Mouse (Mus musculus) kidney, postnatal 4 days (tissue): ENCODE results near the gene Gen1.
A peak's percentile ranks its signal among the peaks of the same experiment; 100 is the strongest.

ENCODE experiments used
- DNase-seq, 2 experiments: peaks; one replicate each; pipeline ENCODE4 v3.0.0; 2021; ENCODE audit warnings: mixed read lengths in 2 of 2

Gene Gen1

GRCm38 (mm10) chr12:11265382-11266281, at the start of gene Gen1, which contains the start of gene Smc6:
Gene Gen1, minus strand, starts transcription at chr12:11265801.
Gene Smc6, plus strand, starts transcription at chr12:11265886.
- DNase-seq, result peak; percentile 97 to 98

GRCm38 (mm10) chr12:11313840-11314239, 48.2 kb upstream of the Gen1 start:
- DNase-seq, result no peak

- no peak for DNase-seq
Observed at GRCm38 (mm10) chr12:11311106-11311505, 45.5 kb upstream of the Gen1 start.

GRCm38 (mm10) chr12:11306753-11307645, 41.4 kb upstream of the Gen1 start:
- DNase-seq, result no peak

- DNase-seq, result no peak
Observed at GRCm38 (mm10) chr12:11300858-11301257, 35.3 kb upstream of the Gen1 start.

GRCm38 (mm10) chr12:11286382-11286781, 20.8 kb upstream of the Gen1 start:
- DNase-seq, result no peak

GRCm38 (mm10) chr12:11281584-11281983, 16.0 kb upstream of the Gen1 start:
- no peak for DNase-seq

- DNase-seq, result no peak
Observed at GRCm38 (mm10) chr12:11279886-11280285, 14.3 kb upstream of the Gen1 start.

- no peak for DNase-seq
Observed at GRCm38 (mm10) chr12:11277207-11277606, 11.6 kb upstream of the Gen1 start.

- no peak for DNase-seq
Observed at GRCm38 (mm10) chr12:11276632-11277031, 11.0 kb upstream of the Gen1 start.

GRCm38 (mm10) chr12:11273185-11273584, 7.6 kb upstream of the Gen1 start:
- no peak for DNase-seq

GRCm38 (mm10) chr12:11272568-11272967, 7.0 kb upstream of the Gen1 start:
- no peak for DNase-seq

GRCm38 (mm10) chr12:11267030-11267429, 1.4 kb upstream of the Gen1 start:
- peak; percentile 15 to 16 for DNase-seq

GRCm38 (mm10) chr12:11266282-11266985, 833 bp upstream of the Gen1 start:
- DNase-seq, result peak; percentile 62 to 78

- no peak for DNase-seq
Observed at GRCm38 (mm10) chr12:11264895-11265294, 706 bp downstream of the Gen1 start.

GRCm38 (mm10) chr12:11250322-11250721, 15.3 kb downstream of the Gen1 start:
- DNase-seq, result no peak

GRCm38 (mm10) chr12:11247460-11247859, 18.1 kb downstream of the Gen1 start:
- no peak for DNase-seq

- DNase-seq, result no peak
Observed at GRCm38 (mm10) chr12:11235996-11236395, 29.6 kb downstream of the Gen1 start.

GRCm38 (mm10) chr12:11230267-11230666, 35.3 kb downstream of the Gen1 start:
- no peak for DNase-seq

GRCm38 (mm10) chr12:11226529-11227268, 38.9 kb downstream of the Gen1 start:
- peak; percentile 9 to 44 for DNase-seq

- no peak for DNase-seq
Observed at GRCm38 (mm10) chr12:11226123-11226522, 39.5 kb downstream of the Gen1 start.

GRCm38 (mm10) chr12:11224722-11225121, 40.9 kb downstream of the Gen1 start:
- DNase-seq, result no peak
